10 mouse cellular contexts compared by ENCODE assay signal in the genomic region with DNA sequence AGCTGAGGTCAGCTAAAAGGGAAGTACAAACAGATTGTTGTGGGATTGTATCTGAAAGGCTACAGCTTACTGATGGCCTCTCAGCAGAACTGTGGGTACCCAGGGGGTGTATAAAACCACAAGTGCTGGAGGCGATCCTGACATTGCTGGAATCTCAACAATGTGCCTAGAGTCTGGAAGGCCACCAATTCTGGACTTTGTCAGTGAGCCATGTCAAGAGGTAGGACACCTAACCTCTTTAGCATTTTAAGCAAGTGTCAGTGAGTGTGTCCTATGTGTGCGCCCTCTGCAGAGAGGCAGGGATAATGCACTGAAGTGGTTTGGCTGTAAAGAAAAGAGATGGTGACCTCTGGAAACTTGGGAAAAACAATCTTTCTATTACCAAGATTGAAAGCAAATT.
DNase-seq lines count a peak whose midpoint lies in the region; TF ChIP-seq lines count a peak whose summit lies in the region.
"Had no signal": no experiment of that assay in that cellular context is flagged by ENCODE, and none has a peak within 500 bp of the region (broad histone marks: within the 10 kb centered on the region; RNA-seq: fewer than 3 reads in every experiment).

No protein-coding gene starts in this region.

- 0 out of 2 replicates have a peak, but pooled peaks cover 2% of the 10 kb centered on the region for H3K36me3 ChIP-seq in embryonic facial prominence, embryonic 10.5 days (replicated peaks)

- H3K27ac ChIP-seq in layer of hippocampus, adult 2 months: 0 out of 2 replicates have a peak overlapping the region, but pooled peaks have one; percentile 19
- no peak overlapping the region for H3K27ac ChIP-seq in embryonic facial prominence, embryonic 10.5 days (replicated peaks)

- peak; percentile 35 for DNase-seq in embryo, embryonic 10 days (ENCODE audit: low spot score)
- no peak for DNase-seq in embryo, embryonic 11 days
- no peak for DNase-seq in layer of hippocampus, adult 2 months (ENCODE audit: low spot score in 2 of 2)
- DNase-seq in layer of hippocampus, adult 9-10 months (ENCODE audit: low spot score): no peak
- peak; percentile 40 for DNase-seq in ZHBTc4 (ENCODE audit: low read depth, low spot score)
- peak; percentile 23 to 42 for DNase-seq in heart, postnatal 36 days
- no peak for DNase-seq in embryonic facial prominence, embryonic 10.5 days (ENCODE audit: low spot score)
- DNase-seq in yolk sac, embryonic 10.5 days (ENCODE audit: low spot score): no peak
- DNase-seq: B cell, adult 2 months; right cerebral cortex, postnatal 14 days had no signal

- H3K27me3 ChIP-seq in embryonic facial prominence, embryonic 10.5 days (replicated peaks; ENCODE audit: low read depth, poor library complexity, severe bottlenecking): no peaks in the 10 kb centered on the region

- intact Hi-C loops in heart, postnatal 36 days (cut with DNase I): loop anchor here (5.0 kb wide), 2 partner anchors 176 to 191 kb away; no protein-coding TSS in a partner anchor

- no peaks in the 10 kb centered on the region for H3K4me1 ChIP-seq in embryonic facial prominence, embryonic 10.5 days

- no peak overlapping the region for H3K4me3 ChIP-seq in layer of hippocampus, adult 2 months
- H3K4me3 ChIP-seq in embryonic facial prominence, embryonic 10.5 days: no peak overlapping the region

- H3K9me3 ChIP-seq in embryonic facial prominence, embryonic 10.5 days: no peaks in the 10 kb centered on the region

- 71% methylated on average over 2 of the region's 2 CpGs for WGBS in embryonic facial prominence, embryonic 10.5 days

- TF ChIP-seq CTCF in layer of hippocampus, adult 2 months (conservative IDR thresholded peaks at IDR 0.05): peak; percentile 68

Comparison
In these comparisons a context has a peak if more than half of its experiments do, and no peak if none do; other contexts are left out.
1. DNase-seq: peak in embryo, embryonic 10 days (single experiment), ZHBTc4 (single experiment) and heart, postnatal 36 days (2 of 2); none in embryo, embryonic 11 days (single experiment), layer of hippocampus, adult 2 months (0 of 2), layer of hippocampus, adult 9-10 months (single experiment), embryonic facial prominence, embryonic 10.5 days (single experiment) and yolk sac, embryonic 10.5 days (single experiment).